Mouse (Mus musculus) layer of hippocampus, adult 6 months (tissue): ENCODE data around the gene Nudt2. TPM values are rescaled to one million over a fixed set of nuclear protein-coding genes. Genes with fewer than 3 reads are reported as not detected.

Experiments
- long read RNA-seq, 2 experiments: library from polyadenylated mRNA; unstranded; transcript quantifications; one replicate each; pipeline ENCODE4 v2.0.0; 2019 to 2020
- polyA plus RNA-seq: library from polyadenylated mRNA; unstranded; fragments of <200 nt; fragmentation: Nextera tagmentation; gene quantifications from 2 replicates; pipeline ENCODE4 v1.2.3, GENCODE M21; 2021

Gene Nudt2
- polyA plus RNA-seq: 99.2 and 101 TPM in 2 replicates
- long read RNA-seq, experiment 1, transcript Nudt2-201 (3 exons, 845 nt): major isoform, 70 of 83 reads
- long read RNA-seq, experiment 1, partial matches to known transcripts: 8 of 83 reads
- long read RNA-seq, experiment 1, other reads (novel, unspliced or antisense): 5 of 83 reads
- long read RNA-seq, experiment 2, transcript Nudt2-201 (3 exons, 845 nt): major isoform, 27 of 32 reads
- long read RNA-seq, experiment 2, partial matches to known transcripts: 0 of 32 reads
- long read RNA-seq, experiment 2, other reads (novel, unspliced or antisense): 5 of 32 reads

DNA sequence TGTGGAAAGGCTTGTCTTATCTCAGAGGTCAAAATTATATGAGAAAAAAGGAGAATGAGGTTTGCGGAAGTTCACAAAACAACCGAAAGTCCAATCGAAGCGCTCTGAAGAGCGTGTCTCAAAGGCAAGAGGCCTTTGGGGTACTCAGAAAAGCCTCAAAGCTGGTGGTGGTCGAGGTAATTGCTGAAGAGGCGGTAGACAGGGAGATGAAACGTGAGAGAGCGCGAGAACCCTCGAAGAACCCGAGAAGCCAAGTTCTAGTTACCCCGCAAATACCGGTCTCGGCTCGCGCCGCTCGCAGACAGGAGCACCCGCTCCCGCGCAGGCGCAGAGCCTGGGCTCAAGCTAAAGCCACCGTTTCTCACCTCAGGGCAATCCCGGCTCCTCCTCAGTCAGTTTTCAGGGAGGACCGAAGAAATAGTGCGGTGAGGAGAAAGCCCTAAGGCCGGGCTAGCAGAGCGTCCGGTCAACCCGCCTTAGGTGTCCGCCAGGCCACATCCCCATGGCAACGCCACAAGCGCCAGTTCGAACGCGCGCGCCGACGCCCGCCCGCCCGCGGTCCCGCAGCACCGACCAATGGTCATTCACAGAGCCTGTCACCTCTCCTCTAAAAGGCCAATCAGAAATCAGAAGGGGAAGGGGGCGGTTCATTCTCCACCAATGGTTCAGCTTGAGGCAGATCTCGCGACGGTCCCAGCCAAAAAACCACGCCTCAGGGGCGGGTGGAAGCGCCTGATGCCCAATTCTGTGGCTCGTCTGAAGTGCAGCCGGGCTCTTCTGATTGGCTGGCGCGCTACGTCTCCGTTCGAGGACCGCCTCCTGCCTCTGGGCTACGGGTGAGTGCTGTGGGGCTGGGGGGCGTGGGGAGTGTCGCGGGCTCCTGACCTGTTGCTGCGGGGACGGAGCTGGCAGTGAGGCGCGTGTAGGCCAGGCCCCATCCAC is at the start of gene Nudt2, which contains the start of gene Kif24:
Nudt2 (plus strand) TSS at position 807 of the 942 bp plus-strand sequence.
Kif24 (minus strand) TSS at position 543 of the 942 bp plus-strand sequence.

DNA sequence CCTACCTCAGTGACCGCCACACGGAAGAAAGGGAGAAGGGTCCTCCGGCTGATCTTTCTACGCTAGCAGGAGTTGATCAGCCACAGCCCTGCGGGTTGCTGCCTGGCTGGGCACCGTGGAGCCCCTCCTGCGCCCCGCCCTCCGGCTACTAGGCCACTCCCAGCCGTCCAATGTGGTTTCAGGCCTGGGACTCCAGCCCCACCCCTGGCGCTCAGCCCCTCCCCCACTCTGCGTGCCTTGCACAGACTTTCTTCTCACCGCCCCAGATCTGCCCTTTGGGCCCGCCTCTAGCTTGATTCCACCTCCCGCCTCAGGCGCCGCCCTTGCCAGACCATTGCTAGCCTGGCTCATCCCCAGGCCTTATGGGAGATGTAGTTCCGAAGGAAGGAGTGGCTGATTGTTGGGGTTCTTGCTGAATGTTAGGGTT is 38.0 kb downstream of the Nudt2 start, which contains the start of gene AI464131:
AI464131 (minus strand) TSS at position 91 of the 427 bp plus-strand sequence.

DNA sequence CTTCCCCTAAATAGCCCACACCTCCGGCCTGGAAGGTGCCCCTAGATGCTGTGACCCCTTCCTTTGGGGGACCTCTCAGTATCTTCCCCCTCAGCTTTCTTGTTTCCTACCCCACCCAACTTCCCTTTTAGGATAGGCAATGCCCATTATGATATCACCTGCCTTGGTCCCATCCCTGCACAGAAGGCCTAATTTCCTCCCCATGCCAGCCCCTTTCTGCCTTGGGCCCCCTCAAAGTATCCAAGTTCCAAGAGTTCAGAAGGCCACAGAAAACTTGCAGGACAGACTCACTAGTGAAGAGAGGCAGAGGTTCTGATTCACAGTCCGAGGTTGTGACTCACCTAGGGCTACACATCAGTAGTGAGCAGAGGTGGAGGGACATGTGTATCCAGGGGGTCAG is 52.3 kb downstream of the Nudt2 start, which contains the start of gene 1110017D15Rik:
1110017D15Rik (minus strand) TSS at position 101 of the 400 bp plus-strand sequence.

Other genes with a start within 250 kb of the Nudt2 start
- gene Ubap2, start 190.0 kb upstream of the Nudt2 start, polyA plus RNA-seq: 16.2 and 17.2 TPM in 2 replicates
- gene Dcaf12, start 150.3 kb upstream of the Nudt2 start, polyA plus RNA-seq: 34.8 and 40.0 TPM in 2 replicates
- 18.0 and 22.2 TPM in 2 replicates for gene Ubap1, start 116.2 kb upstream of the Nudt2 start, polyA plus RNA-seq
- gene Kif24, start 264 bp upstream of the Nudt2 start, polyA plus RNA-seq: 0.48 and 0.67 TPM in 2 replicates
- 13.9 and 17.0 TPM in 2 replicates for gene AI464131, start 37.9 kb downstream of the Nudt2 start, polyA plus RNA-seq
- gene 1110017D15Rik, start 52.2 kb downstream of the Nudt2 start, polyA plus RNA-seq: 17.0 and 32.8 TPM in 2 replicates
- 14.7 and 21.7 TPM in 2 replicates for gene Fam219a, start 104.4 kb downstream of the Nudt2 start, polyA plus RNA-seq
- gene Dnaic1, start 104.6 kb downstream of the Nudt2 start, polyA plus RNA-seq: 6.0 and 7.7 TPM in 2 replicates
- 58.1 and 69.0 TPM in 2 replicates for gene Enho, start 175.2 kb downstream of the Nudt2 start, polyA plus RNA-seq
- 12.8 and 15.1 TPM in 2 replicates for gene Cntfr, start 231.9 kb downstream of the Nudt2 start, polyA plus RNA-seq
- 39.2 and 43.2 TPM in 2 replicates for gene Il11ra1, start 234.8 kb downstream of the Nudt2 start, polyA plus RNA-seq
- gene Rpp25l, start 248.4 kb downstream of the Nudt2 start, polyA plus RNA-seq: 62.9 and 67.4 TPM in 2 replicates